Mouse (Mus musculus): ENCODE results near the gene Gm10190. TPM values are rescaled to one million over a fixed set of nuclear protein-coding genes. Genes with fewer than 3 reads are reported as not detected.

The Gm10190 gene
- total and polyA plus RNA-seq, 2 experiments from 2014 or later: 3.4 TPM; not detected in 1

- Histone ChIP-seq H3K36me3 (ENCODE audit: insufficient read depth, low read length) (no peaks in the 10 kb centered on the region), H3K27ac (no peak overlapping the region), H3K9ac (replicated peaks; ENCODE audit: low read length) (no peak overlapping the region), H3K27me3 (ENCODE audit: insufficient read depth, low read length) (no peaks in the 10 kb centered on the region), H3K4me3 (ENCODE audit: low read length) (no peak overlapping the region), H3K4me1 (ENCODE audit: insufficient read depth, low read length) (no peaks in the 10 kb centered on the region), H3K4me2 (ENCODE audit: low read depth, low read length) (no peak overlapping the region), H3K9me3 (ENCODE audit: low read length) (no peaks in the 10 kb centered on the region)
- ATAC-seq: no peak
- TF ChIP-seq CTCF (IDR thresholded peaks at IDR 0.05; ENCODE audit: low read depth): no peak
- 75% methylated on average over 8 of the region's 8 CpGs for WGBS
- no peak for DNase-seq (ENCODE audit: low spot score)
These were observed 49.7 kb downstream of the Gm10190 start for GRCm38 (mm10) chr17:80323658-80324057.

Other genes starting within 250 kb of the Gm10190 start
- 1.9 and 2.6 TPM in 2 replicates for gene Galm, start 246.1 kb downstream of the Gm10190 start, total RNA-seq (2014; rRNA removed)
- gene Galm, start 246.1 kb downstream of the Gm10190 start, polyA plus RNA-seq (2015; fragmentation: Nextera tagmentation; extraction: Ambion mirVana): 2.4 and 2.8 TPM in 2 replicates
- gene Srsf7, start 166.2 kb downstream of the Gm10190 start, total RNA-seq (2014; rRNA removed): 111 and 129 TPM in 2 replicates
- 227 and 240 TPM in 2 replicates for gene Srsf7, start 166.2 kb downstream of the Gm10190 start, polyA plus RNA-seq (2015; fragmentation: Nextera tagmentation; extraction: Ambion mirVana)
- not detected in 2 replicates for gene Ttc39d, start 166.1 kb downstream of the Gm10190 start, total RNA-seq (2014; rRNA removed)
- gene Ttc39d, start 166.1 kb downstream of the Gm10190 start, polyA plus RNA-seq (2015; fragmentation: Nextera tagmentation; extraction: Ambion mirVana): 0.09 TPM in 1 of 2 replicates, not detected in the other
- 2.1 and 3.3 TPM in 2 replicates for gene Gemin6, start 149.1 kb downstream of the Gm10190 start, total RNA-seq (2014; rRNA removed)
- gene Gemin6, start 149.1 kb downstream of the Gm10190 start, polyA plus RNA-seq (2015; fragmentation: Nextera tagmentation; extraction: Ambion mirVana): 17.9 and 19.1 TPM in 2 replicates
- 13.4 and 17.1 TPM in 2 replicates for gene Morn2, start 83.3 kb downstream of the Gm10190 start, total RNA-seq (2014; rRNA removed)
- 54.5 and 56.3 TPM in 2 replicates for gene Morn2, start 83.3 kb downstream of the Gm10190 start, polyA plus RNA-seq (2015; fragmentation: Nextera tagmentation; extraction: Ambion mirVana)
- 51.2 and 54.3 TPM in 2 replicates for gene Dhx57, start 83.1 kb downstream of the Gm10190 start, total RNA-seq (2014; rRNA removed)
- 30.0 and 31.5 TPM in 2 replicates for gene Dhx57, start 83.1 kb downstream of the Gm10190 start, polyA plus RNA-seq (2015; fragmentation: Nextera tagmentation; extraction: Ambion mirVana)
- 28.4 and 38.2 TPM in 2 replicates for gene Arhgef33, start 66.1 kb downstream of the Gm10190 start, total RNA-seq (2014; rRNA removed)
- 9.0 and 11.1 TPM in 2 replicates for gene Arhgef33, start 66.1 kb downstream of the Gm10190 start, polyA plus RNA-seq (2015; fragmentation: Nextera tagmentation; extraction: Ambion mirVana)
- gene Sos1, start 106.9 kb upstream of the Gm10190 start, total RNA-seq (2014; rRNA removed): 21.2 and 21.5 TPM in 2 replicates
- gene Sos1, start 106.9 kb upstream of the Gm10190 start, polyA plus RNA-seq (2015; fragmentation: Nextera tagmentation; extraction: Ambion mirVana): 6.5 and 6.8 TPM in 2 replicates
- 6.4 and 8.4 TPM in 2 replicates for gene Cdkl4, start 204.3 kb upstream of the Gm10190 start, total RNA-seq (2014; rRNA removed)
- gene Cdkl4, start 204.3 kb upstream of the Gm10190 start, polyA plus RNA-seq (2015; fragmentation: Nextera tagmentation; extraction: Ambion mirVana): 5.5 and 6.5 TPM in 2 replicates

Data from hindbrain, postnatal 0 days (tissue).